Mouse (Mus musculus): ENCODE measurements at regions not wholly inside any gene's neighbourhood (a gene's known extent, or its start where the extent isn't known, plus 50 kb on each side); places are given as distances from the start of the nearest gene placed in this dataset.

DNA sequence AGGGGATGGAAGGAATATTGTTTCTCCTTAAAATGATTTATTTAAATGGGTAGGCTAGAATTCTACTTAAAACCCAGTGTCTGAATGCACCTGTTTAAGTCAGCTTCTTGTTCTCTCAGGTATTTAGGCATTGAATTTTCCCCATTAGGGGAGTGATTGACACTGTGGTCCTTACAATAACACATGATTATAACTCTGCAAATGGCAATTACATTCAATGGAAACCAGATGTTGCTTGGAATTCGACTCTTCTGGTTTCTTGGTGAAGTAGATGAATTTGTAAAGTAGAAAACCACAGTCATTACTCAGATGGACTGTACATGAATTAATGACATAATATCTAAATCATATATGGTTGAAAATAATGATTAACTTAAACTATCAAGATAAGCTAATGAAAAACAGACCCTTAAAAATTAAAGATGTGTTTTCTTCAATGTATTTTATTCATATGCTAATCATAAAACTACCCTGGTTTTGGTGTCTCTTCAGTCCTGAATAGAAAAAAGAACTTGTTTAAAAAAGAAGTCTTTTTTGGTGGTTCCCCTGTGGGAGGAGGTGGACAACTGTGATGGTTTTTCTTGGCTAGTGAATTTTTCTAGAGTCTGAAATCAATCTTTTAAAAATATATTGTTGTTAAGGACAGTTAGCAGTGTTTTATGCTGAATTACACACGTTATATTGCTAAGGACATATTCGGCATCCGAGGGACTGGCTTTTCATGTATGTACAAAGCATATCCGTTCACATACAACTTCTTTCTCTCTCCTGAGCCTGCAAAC is 231.8 kb upstream of the Osr1 start:
- H3K36me3 ChIP-seq (ENCODE audit: control insufficient read depth, insufficient read depth, low read length): no peaks in the 10 kb centered on the region
- 80% methylated on average over 5 of the region's 5 CpGs for WGBS

GRCm38 (mm10) chr12:9338801-9339231 is 231.1 kb upstream of the Osr1 start:
- Histone ChIP-seq H3K27me3 (replicated peaks; ENCODE audit: control insufficient read depth, insufficient read depth, low read length) (no peaks in the 10 kb centered on the region), H3K9me3 (ENCODE audit: control insufficient read depth, low read length) (no peaks in the 10 kb centered on the region), H3K27ac (ENCODE audit: low read length) (no peak overlapping the region), H3K4me2 (ENCODE audit: low read depth, low read length) (no peak overlapping the region), H3K36me3 (ENCODE audit: control insufficient read depth, insufficient read depth, low read length) (no peaks in the 10 kb centered on the region), H3K9ac (ENCODE audit: low read depth, low read length) (no peak overlapping the region), H3K4me1 (ENCODE audit: control insufficient read depth, insufficient read depth, low read length) (peaks cover 7% of the 10 kb centered on the region; the same call in 1 of the 2 replicates), H3K4me3 (ENCODE audit: low read length) (no peak overlapping the region)
- no peak for ATAC-seq
- 44% methylated on average over 7 of the region's 7 CpGs for WGBS

More for the DNA sequence above, 231.8 kb upstream of the Osr1 start:
- no peak overlapping the region for H3K4me2 ChIP-seq (ENCODE audit: low read depth, low read length)
- H3K27me3 ChIP-seq (replicated peaks; ENCODE audit: control insufficient read depth, insufficient read depth, low read length): no peaks in the 10 kb centered on the region
- no peak overlapping the region for H3K27ac ChIP-seq (ENCODE audit: low read length)
- no peak overlapping the region for H3K4me3 ChIP-seq (ENCODE audit: low read length)
- no peak for ATAC-seq
- no peaks in the 10 kb centered on the region for H3K9me3 ChIP-seq (ENCODE audit: control insufficient read depth, low read length)
- no peak overlapping the region for H3K9ac ChIP-seq (ENCODE audit: low read depth, low read length)
- H3K4me1 ChIP-seq (ENCODE audit: control insufficient read depth, insufficient read depth, low read length): peaks cover 7% of the 10 kb centered on the region; the same call in 1 of the 2 replicates

DNA sequence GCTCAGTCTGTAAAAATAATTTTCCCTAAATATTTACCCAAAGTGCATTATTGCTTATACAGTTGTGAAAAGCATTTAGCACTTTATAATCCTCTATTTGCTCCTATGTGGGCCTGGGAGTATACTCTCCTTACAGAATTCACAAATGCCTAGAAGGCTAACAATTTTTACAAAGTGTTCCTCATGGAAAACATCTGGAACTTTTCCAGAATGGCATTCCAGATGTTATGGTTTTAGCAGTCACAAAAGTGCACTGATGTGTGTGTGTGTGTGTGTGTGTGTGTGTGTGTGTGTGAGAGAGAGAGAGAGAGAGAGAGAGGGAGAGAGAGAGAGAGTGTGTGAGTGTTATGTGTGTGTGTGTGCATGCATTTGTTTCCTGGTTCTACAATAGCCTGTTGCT is 229.1 kb upstream of the Osr1 start:
- Histone ChIP-seq H3K4me1 (ENCODE audit: control insufficient read depth, insufficient read depth, low read length) (peaks cover 7% of the 10 kb centered on the region; the same call in 1 of the 2 replicates), H3K9ac (ENCODE audit: low read depth, low read length) (no peak overlapping the region), H3K4me2 (ENCODE audit: low read depth, low read length) (no peak overlapping the region), H3K27me3 (replicated peaks; ENCODE audit: control insufficient read depth, insufficient read depth, low read length) (no peaks in the 10 kb centered on the region), H3K9me3 (ENCODE audit: control insufficient read depth, low read length) (no peaks in the 10 kb centered on the region), H3K36me3 (ENCODE audit: control insufficient read depth, insufficient read depth, low read length) (no peaks in the 10 kb centered on the region), H3K27ac (ENCODE audit: low read length) (no peak overlapping the region), H3K4me3 (ENCODE audit: low read length) (no peak overlapping the region)
- ATAC-seq: no peak

GRCm38 (mm10) chr12:9345359-9345758 is 224.6 kb upstream of the Osr1 start:
- no peak for ATAC-seq
- Histone ChIP-seq H3K36me3 (ENCODE audit: control insufficient read depth, insufficient read depth, low read length) (no peaks in the 10 kb centered on the region), H3K9ac (ENCODE audit: low read depth, low read length) (no peak overlapping the region), H3K27me3 (replicated peaks; ENCODE audit: control insufficient read depth, insufficient read depth, low read length) (no peaks in the 10 kb centered on the region), H3K9me3 (ENCODE audit: control insufficient read depth, low read length) (no peaks in the 10 kb centered on the region), H3K4me2 (ENCODE audit: low read depth, low read length) (no peak overlapping the region), H3K4me1 (ENCODE audit: control insufficient read depth, insufficient read depth, low read length) (no peaks in the 10 kb centered on the region), H3K4me3 (ENCODE audit: low read length) (no peak overlapping the region), H3K27ac (ENCODE audit: low read length) (no peak overlapping the region)
- WGBS: 27% methylated on average over 1 of the region's 1 CpGs

GRCm38 (mm10) chr12:9355512-9355911 is 214.4 kb upstream of the Osr1 start:
- no peak overlapping the region for H3K27ac ChIP-seq (ENCODE audit: low read length)
- H3K4me1 ChIP-seq (ENCODE audit: control insufficient read depth, insufficient read depth, low read length): no peaks in the 10 kb centered on the region
- H3K9ac ChIP-seq (ENCODE audit: low read depth, low read length): no peak overlapping the region
- no peak overlapping the region for H3K4me2 ChIP-seq (ENCODE audit: low read depth, low read length)
- H3K9me3 ChIP-seq (ENCODE audit: control insufficient read depth, low read length): no peaks in the 10 kb centered on the region
- no peaks in the 10 kb centered on the region for H3K27me3 ChIP-seq (replicated peaks; ENCODE audit: control insufficient read depth, insufficient read depth, low read length)
- WGBS: 84% methylated on average over 4 of the region's 4 CpGs
- no peak for ATAC-seq
- no peaks in the 10 kb centered on the region for H3K36me3 ChIP-seq (ENCODE audit: control insufficient read depth, insufficient read depth, low read length)
- no peak overlapping the region for H3K4me3 ChIP-seq (ENCODE audit: low read length)

- no peaks in the 10 kb centered on the region for H3K27me3 ChIP-seq (replicated peaks; ENCODE audit: control insufficient read depth, insufficient read depth, low read length)
- WGBS: 84% methylated on average over 5 of the region's 5 CpGs
- no peak for ATAC-seq
- H3K4me1 ChIP-seq (ENCODE audit: control insufficient read depth, insufficient read depth, low read length): no peaks in the 10 kb centered on the region
- no peak overlapping the region for H3K4me2 ChIP-seq (ENCODE audit: low read depth, low read length)
- no peaks in the 10 kb centered on the region for H3K9me3 ChIP-seq (ENCODE audit: control insufficient read depth, low read length)
- no peak overlapping the region for H3K4me3 ChIP-seq (ENCODE audit: low read length)
- no peak overlapping the region for H3K9ac ChIP-seq (ENCODE audit: low read depth, low read length)
- no peaks in the 10 kb centered on the region for H3K36me3 ChIP-seq (ENCODE audit: control insufficient read depth, insufficient read depth, low read length)
- H3K27ac ChIP-seq (ENCODE audit: low read length): no peak overlapping the region
Observed at GRCm38 (mm10) chr12:9357856-9358255, 212.1 kb upstream of the Osr1 start.

- WGBS: 38% methylated on average over 8 of the region's 8 CpGs
Observed at GRCm38 (mm10) chr12:9358872-9359271, 211.0 kb upstream of the Osr1 start.

DNA sequence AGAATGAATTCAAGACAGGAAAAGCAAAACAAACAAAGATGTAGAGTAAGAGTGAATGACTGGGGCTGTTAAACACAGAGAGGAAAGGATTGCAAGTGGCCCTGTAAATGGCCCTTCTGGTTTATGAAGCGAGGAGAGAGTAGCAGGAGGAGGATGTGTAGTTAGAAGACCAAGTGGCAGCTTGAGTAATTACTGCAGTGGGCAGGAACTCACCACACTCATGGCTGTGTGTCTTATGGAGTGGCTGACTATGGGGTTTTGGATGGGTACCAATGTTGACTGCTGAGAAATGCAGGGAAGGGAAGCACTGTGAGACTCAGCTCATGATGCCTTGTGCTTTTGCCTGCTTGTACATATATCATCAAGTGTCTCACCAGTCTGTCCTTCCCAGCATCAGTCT is 204.0 kb upstream of the Osr1 start:
- H3K36me3 ChIP-seq (ENCODE audit: control insufficient read depth, insufficient read depth, low read length): no peaks in the 10 kb centered on the region
- no peak overlapping the region for H3K9ac ChIP-seq (ENCODE audit: low read depth, low read length)
- H3K9me3 ChIP-seq (ENCODE audit: control insufficient read depth, low read length): no peaks in the 10 kb centered on the region
- ATAC-seq: no peak
- no peak overlapping the region for H3K4me3 ChIP-seq (ENCODE audit: low read length)
- H3K27me3 ChIP-seq (replicated peaks; ENCODE audit: control insufficient read depth, insufficient read depth, low read length): no peaks in the 10 kb centered on the region
- H3K4me1 ChIP-seq (ENCODE audit: control insufficient read depth, insufficient read depth, low read length): no peaks in the 10 kb centered on the region
- H3K27ac ChIP-seq (ENCODE audit: low read length): no peak overlapping the region
- WGBS: 58% methylated on average over 1 of the region's 1 CpGs
- H3K4me2 ChIP-seq (ENCODE audit: low read depth, low read length): no peak overlapping the region

More at GRCm38 (mm10) chr12:9358872-9359271, 211.0 kb upstream of the Osr1 start:
- H3K4me3 ChIP-seq (ENCODE audit: low read length): no peak overlapping the region
- H3K36me3 ChIP-seq (ENCODE audit: control insufficient read depth, insufficient read depth, low read length): no peaks in the 10 kb centered on the region
- H3K9me3 ChIP-seq (ENCODE audit: control insufficient read depth, low read length): no peaks in the 10 kb centered on the region
- no peak for ATAC-seq
- H3K27ac ChIP-seq (ENCODE audit: low read length): no peak overlapping the region
- H3K4me1 ChIP-seq (ENCODE audit: control insufficient read depth, insufficient read depth, low read length): no peaks in the 10 kb centered on the region
- H3K9ac ChIP-seq (ENCODE audit: low read depth, low read length): no peak overlapping the region
- H3K4me2 ChIP-seq (ENCODE audit: low read depth, low read length): no peak overlapping the region
- H3K27me3 ChIP-seq (replicated peaks; ENCODE audit: control insufficient read depth, insufficient read depth, low read length): no peaks in the 10 kb centered on the region

- H3K4me3 ChIP-seq (ENCODE audit: low read length): no peak overlapping the region
- H3K9me3 ChIP-seq (ENCODE audit: control insufficient read depth, low read length): no peaks in the 10 kb centered on the region
- no peak overlapping the region for H3K4me2 ChIP-seq (ENCODE audit: low read depth, low read length)
- H3K27me3 ChIP-seq (replicated peaks; ENCODE audit: control insufficient read depth, insufficient read depth, low read length): no peaks in the 10 kb centered on the region
- no peak overlapping the region for H3K27ac ChIP-seq (ENCODE audit: low read length)
- ATAC-seq: peak; percentile 77
- no peaks in the 10 kb centered on the region for H3K4me1 ChIP-seq (ENCODE audit: control insufficient read depth, insufficient read depth, low read length)
- 54% methylated on average over 5 of the region's 5 CpGs for whole genome bisulfite sequencing
- H3K9ac ChIP-seq (ENCODE audit: low read depth, low read length): no peak overlapping the region
- H3K36me3 ChIP-seq (ENCODE audit: control insufficient read depth, insufficient read depth, low read length): no peaks in the 10 kb centered on the region
Observed at GRCm38 (mm10) chr12:9368682-9369081, 201.2 kb upstream of the Osr1 start.

- H3K4me2 ChIP-seq (ENCODE audit: low read depth, low read length): no peak overlapping the region
- H3K4me1 ChIP-seq (ENCODE audit: control insufficient read depth, insufficient read depth, low read length): no peaks in the 10 kb centered on the region
- 68% methylated on average over 3 of the region's 3 CpGs for WGBS
- H3K4me3 ChIP-seq (ENCODE audit: low read length): no peak overlapping the region
- H3K9me3 ChIP-seq (ENCODE audit: control insufficient read depth, low read length): no peaks in the 10 kb centered on the region
- no peaks in the 10 kb centered on the region for H3K36me3 ChIP-seq (ENCODE audit: control insufficient read depth, insufficient read depth, low read length)
- no peak overlapping the region for H3K9ac ChIP-seq (ENCODE audit: low read depth, low read length)
- H3K27me3 ChIP-seq (replicated peaks; ENCODE audit: control insufficient read depth, insufficient read depth, low read length): no peaks in the 10 kb centered on the region
- ATAC-seq: no peak
- H3K27ac ChIP-seq (ENCODE audit: low read length): no peak overlapping the region
Observed at GRCm38 (mm10) chr12:9401956-9402355, 168.0 kb upstream of the Osr1 start.

Data from intestine, embryonic 16.5 days (tissue).